Mouse (Mus musculus) erythroblast, embryonic 14.5 days (primary cell): ENCODE measurements around the gene Tmem82. TPM values are rescaled to one million over a fixed set of nuclear protein-coding genes. Genes with fewer than 3 reads are reported as not detected.

Experiments used
- H3K27me3 ChIP-seq: 2 replicates; pipeline ENCODE4 v1.6.1; 2012; ENCODE audit warnings: inconsistent platforms; ENCODE audit not compliant: control insufficient read depth
- H3K36me3 ChIP-seq: 2 replicates; pipeline ENCODE4 v1.6.1; 2012; ENCODE audit warnings: mild to moderate bottlenecking, inconsistent platforms; ENCODE audit not compliant: control insufficient read depth
- H3K4me1 ChIP-seq: 2 replicates; pipeline ENCODE4 v1.6.1; 2012; ENCODE audit warnings: inconsistent platforms; ENCODE audit not compliant: control insufficient read depth
- H3K4me3 ChIP-seq: replicated peaks from 2 replicates; pipeline ENCODE3; 2012; ENCODE audit warnings: moderate library complexity, mild to moderate bottlenecking, inconsistent platforms
- H3K9me3 ChIP-seq: 2 replicates; pipeline ENCODE4 v1.6.1; 2012; ENCODE audit warnings: low read length, inconsistent platforms, mixed read lengths; ENCODE audit not compliant: control insufficient read depth
- GATA1 ChIP-seq: IDR thresholded peaks from 2 replicates; pipeline ENCODE4 v1.6.1; 2012; ENCODE audit warnings: low read length, inconsistent platforms, mixed read lengths
- TAL1 ChIP-seq: IDR thresholded peaks from 3 replicates; pipeline ENCODE4 v1.6.1; 2012; ENCODE audit warnings: low read length, inconsistent platforms, mixed read lengths
- polyA plus RNA-seq: library from polyadenylated mRNA; stranded (reverse); fragments of >175 nt; gene quantifications from 2 replicates; pipeline ENCODE4 v1.2.3, GENCODE M21; 2012

Tmem82 gene
- polyA plus RNA-seq, 1 experiment: 0.03 TPM

DNA sequence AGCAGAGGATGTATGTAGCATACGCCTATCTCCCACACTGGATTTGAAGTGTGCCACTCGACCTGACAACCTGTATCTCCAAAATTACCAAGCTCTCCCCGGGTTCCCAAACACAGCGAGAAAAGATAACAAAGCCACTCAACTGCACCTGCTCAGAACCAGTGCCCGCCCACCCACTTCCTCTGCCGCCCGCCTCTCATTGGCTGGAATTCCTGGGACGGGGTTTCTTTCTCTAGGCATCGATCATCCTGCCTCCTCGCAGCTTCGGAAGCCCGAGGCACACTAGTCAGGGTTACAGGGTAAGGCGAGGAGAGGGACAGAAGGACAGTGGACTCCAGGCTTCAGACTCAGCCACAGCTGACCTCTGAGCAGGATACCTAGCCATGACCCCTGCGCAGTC is 10.2 kb upstream of the Tmem82 start:
- Histone ChIP-seq H3K27me3 (no peaks in the 10 kb centered on the region), H3K4me1 (no peaks in the 10 kb centered on the region), H3K9me3 (peaks cover 4% of the 10 kb centered on the region), H3K4me3 (no peak overlapping the region), H3K36me3 (peaks cover 67% of the 10 kb centered on the region)
- no peak for TF ChIP-seq GATA1
- TF ChIP-seq TAL1: no peak

DNA sequence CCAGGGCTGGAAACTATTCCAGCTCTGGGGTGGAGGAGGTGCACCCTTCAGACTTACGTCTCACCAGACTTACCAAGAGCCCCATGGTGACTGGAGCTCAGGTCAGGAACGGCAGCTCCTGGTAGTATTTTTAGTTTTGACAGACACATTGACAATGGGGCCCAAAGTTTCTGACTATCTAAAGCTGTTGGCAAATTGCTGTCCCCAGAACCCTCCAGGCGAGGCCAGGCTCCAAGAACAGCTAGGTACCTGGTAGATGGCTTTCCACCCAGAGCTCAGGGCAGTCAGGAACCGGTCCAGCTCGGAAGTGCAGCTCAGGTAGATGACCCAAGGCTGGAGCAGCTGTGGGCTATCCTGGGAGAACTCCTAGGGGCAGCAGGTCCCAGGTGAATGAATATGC is 9.1 kb upstream of the Tmem82 start:
- H3K4me1 ChIP-seq: no peaks in the 10 kb centered on the region
- peaks cover 4% of the 10 kb centered on the region for H3K9me3 ChIP-seq
- TF ChIP-seq TAL1 (no peak), GATA1 (no peak)
- H3K27me3 ChIP-seq: no peaks in the 10 kb centered on the region
- H3K4me3 ChIP-seq: no peak overlapping the region
- H3K36me3 ChIP-seq: peaks cover 58% of the 10 kb centered on the region

DNA sequence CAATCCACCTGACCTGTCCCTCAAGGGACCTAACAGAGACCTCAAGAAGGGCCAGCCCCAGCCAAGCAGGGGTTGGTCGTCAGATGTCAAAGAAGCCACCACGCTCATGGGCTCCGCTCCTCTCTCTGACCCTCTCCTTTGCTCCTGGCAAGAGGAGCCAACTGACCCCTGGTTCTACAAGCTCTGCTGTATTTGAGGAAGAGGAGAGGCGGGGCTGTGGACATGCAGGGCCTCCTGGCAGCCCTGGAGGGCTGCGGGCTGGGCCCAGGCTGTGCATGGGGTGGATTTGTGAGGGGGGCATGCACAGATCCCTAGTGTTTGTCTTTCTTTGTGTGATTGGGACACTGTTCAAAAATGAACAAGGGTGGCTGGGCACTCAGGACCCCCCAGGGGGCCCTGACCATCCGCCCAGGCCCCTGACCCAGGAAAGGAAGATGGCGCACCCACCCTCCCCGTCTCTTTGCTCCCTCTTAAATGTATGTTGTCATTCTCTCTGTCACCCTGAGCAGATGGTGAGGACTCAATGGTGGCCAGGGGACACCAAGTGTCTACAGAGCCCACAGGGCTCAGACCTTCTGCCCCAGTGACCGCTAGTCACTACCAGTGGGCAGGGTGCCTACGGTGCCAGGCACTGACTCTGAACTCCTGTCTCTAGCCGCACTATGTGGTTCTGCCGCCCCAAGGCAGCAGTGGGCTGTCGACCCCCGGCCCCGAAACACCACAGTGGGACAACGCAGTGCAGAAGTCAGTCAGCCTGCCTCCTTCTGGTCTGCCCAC is 7.5 kb upstream of the Tmem82 start:
- no peaks in the 10 kb centered on the region for H3K4me1 ChIP-seq
- H3K4me3 ChIP-seq: no peak overlapping the region
- H3K36me3 ChIP-seq: peaks cover 42% of the 10 kb centered on the region
- H3K9me3 ChIP-seq: no peaks in the 10 kb centered on the region
- no peaks in the 10 kb centered on the region for H3K27me3 ChIP-seq
- TF ChIP-seq GATA1: no peak
- TF ChIP-seq TAL1: no peak

DNA sequence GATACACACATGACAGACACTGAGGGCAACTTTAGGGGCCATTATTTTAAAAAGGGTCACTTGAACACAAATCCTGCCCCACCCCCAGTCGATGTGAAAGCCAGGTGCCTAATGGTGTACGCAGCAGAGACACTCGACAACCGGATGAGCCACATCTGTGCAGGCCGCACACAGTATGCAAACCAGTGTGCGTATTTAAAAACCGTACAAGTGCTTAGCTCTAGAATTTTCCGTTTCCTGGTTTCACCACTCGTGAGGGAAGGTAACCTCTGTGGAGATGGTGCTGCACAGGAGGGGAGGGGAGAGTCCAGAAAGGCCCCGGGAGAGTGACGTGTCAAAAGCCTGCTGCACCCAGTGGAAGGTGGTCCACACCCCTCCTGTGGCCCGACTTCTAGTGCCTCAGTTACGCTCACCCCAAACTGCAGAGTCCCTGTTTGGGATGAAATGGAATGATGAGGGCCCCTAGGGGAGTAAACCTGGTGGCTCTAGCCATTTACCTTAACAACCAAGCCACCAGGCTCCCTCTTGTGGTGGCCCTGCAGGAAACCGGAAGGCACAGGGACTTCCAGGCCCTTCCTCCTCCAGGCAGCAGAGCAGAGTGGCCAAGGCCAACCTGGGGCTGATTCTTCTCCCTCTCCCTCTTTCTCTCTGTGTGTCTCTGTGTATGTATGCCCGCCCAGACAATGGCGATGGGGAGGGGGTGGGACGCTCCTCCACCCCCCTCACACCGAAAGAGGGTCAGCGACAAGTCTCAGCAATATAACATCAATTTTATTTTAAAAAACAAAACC is 6.7 kb upstream of the Tmem82 start:
- peaks cover 35% of the 10 kb centered on the region for H3K36me3 ChIP-seq
- no peak for TF ChIP-seq TAL1
- TF ChIP-seq GATA1: no peak

DNA sequence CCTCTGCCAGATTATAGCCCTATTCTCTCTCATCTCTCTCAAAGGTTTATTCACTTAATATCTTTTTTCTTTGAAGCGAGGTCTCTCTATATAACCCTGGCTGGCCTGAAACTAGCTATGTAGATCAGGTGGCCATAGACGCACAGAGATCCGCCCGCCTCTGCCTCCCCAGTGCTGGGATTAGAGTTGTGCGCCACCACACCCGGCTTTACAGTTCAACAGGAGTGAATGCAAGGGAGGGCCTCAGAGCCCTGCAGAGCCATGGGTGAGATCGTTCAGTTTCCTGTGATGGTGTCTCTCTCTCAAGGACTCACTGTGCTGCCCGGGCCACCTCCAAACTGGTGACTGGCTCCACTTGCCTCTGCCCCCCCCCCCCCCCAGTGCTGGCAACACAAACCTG is 5.7 kb upstream of the Tmem82 start:
- no peak for TF ChIP-seq GATA1
- Histone ChIP-seq H3K27me3 (no peaks in the 10 kb centered on the region), H3K4me3 (no peak overlapping the region), H3K4me1 (no peaks in the 10 kb centered on the region), H3K9me3 (no peaks in the 10 kb centered on the region), H3K36me3 (peaks cover 24% of the 10 kb centered on the region)

More for the DNA sequence above, 6.7 kb upstream of the Tmem82 start:
- Histone ChIP-seq H3K4me3 (no peak overlapping the region), H3K9me3 (no peaks in the 10 kb centered on the region), H3K4me1 (no peaks in the 10 kb centered on the region), H3K27me3 (no peaks in the 10 kb centered on the region)

DNA sequence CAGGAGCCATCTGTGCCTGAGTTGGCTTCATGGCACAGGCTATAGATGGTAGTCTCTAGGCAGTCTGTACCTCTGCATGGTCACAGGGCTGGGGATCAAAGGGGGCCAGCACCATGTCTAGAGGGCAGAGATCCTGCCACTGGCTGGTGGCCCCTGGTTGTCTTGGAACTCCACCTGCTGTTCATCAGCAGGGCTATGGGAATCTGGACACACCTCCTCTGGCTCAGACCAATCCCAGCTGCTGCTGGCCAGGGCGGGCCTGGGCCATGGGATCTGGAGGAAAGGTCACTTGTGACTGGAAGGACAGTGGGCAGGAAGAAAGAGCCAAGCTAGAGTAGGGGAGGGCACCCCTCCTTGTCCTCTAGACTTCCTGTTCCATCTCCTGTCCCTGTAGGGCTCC is 5.2 kb upstream of the Tmem82 start, which contains the start of gene Slc25a34:
TSS of gene Slc25a34 (minus strand) at position 156 of the 400 bp plus-strand sequence.
- peaks cover 19% of the 10 kb centered on the region for H3K36me3 ChIP-seq
- no peaks in the 10 kb centered on the region for H3K27me3 ChIP-seq
- peaks cover 4% of the 10 kb centered on the region for H3K4me1 ChIP-seq
- no peak within 1 kb of the TSS for H3K4me3 ChIP-seq
- TF ChIP-seq TAL1: no peak
- no peak for TF ChIP-seq GATA1
- H3K9me3 ChIP-seq: no peaks in the 10 kb centered on the region

DNA sequence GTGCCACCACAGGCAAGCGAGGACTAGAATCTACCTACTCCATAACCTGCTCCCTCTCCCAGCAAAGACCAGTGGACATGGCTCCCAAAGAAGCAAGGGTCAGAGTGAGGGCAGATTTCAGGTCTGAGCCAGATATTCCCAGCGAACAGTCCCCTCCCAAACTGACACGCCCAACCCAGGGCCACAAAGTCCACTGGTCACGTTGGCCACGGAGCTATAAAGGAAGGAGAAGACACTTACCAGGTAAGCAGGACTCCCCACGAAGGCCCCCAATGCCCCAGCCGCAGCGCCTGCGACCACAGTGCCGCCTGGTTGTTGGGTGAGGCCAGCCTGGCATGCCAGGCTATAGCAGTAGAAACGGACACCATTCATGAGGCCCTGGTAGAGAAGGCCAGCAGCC is 4.6 kb upstream of the Tmem82 start:
- H3K9me3 ChIP-seq: no peaks in the 10 kb centered on the region
- H3K27me3 ChIP-seq: no peaks in the 10 kb centered on the region
- H3K4me1 ChIP-seq: peaks cover 6% of the 10 kb centered on the region
- TF ChIP-seq TAL1 (no peak), GATA1 (no peak)
- no peak overlapping the region for H3K4me3 ChIP-seq
- peaks cover 13% of the 10 kb centered on the region for H3K36me3 ChIP-seq

DNA sequence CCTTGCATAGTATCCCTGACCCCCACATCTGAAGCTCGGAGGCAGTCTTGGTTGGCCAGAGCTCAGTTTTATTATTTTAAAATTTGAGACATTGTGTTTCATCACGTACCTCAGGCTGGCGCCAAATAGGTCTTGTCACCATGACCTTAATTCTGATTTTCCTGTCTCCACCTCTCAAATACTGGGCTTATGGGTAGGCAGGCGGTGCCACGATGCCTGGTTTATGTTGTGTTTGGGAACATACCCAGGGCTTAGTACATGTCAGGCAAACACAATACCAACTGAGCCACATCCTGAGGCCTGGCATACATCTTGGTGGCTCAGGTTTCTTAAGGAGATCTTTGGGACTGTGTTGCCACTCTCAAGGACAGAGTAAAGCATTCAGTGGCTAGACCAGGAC is 4.1 kb upstream of the Tmem82 start:
- Histone ChIP-seq H3K27me3 (peaks cover 3% of the 10 kb centered on the region), H3K4me3 (no peak overlapping the region), H3K9me3 (no peaks in the 10 kb centered on the region), H3K4me1 (peaks cover 11% of the 10 kb centered on the region), H3K36me3 (peaks cover 9% of the 10 kb centered on the region)
- TF ChIP-seq TAL1 (no peak), GATA1 (no peak)

DNA sequence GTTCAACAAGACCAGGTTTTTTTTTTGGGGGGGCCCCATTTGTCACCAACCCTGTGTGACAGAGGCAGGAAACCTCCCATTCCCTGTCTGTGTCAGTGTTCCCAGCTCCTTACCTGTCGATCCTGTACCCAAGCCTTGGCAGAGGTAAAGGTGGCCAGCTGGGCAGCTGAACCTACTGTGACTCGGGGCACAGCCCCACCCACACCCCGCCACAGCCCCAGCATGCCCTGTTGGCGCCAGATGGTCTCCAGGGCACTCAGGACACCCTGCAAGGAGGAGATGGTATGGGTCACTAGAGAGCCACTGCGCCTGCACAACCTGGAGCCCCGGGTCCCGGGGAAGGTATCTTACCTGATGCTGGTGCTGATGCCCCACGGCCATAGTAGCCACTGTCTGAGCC is 3.7 kb upstream of the Tmem82 start:
- H3K27me3 ChIP-seq: peaks cover 8% of the 10 kb centered on the region
- peaks cover 8% of the 10 kb centered on the region for H3K36me3 ChIP-seq
- H3K4me3 ChIP-seq: no peak overlapping the region
- no peak for TF ChIP-seq TAL1
- no peaks in the 10 kb centered on the region for H3K9me3 ChIP-seq
- H3K4me1 ChIP-seq: peaks cover 16% of the 10 kb centered on the region
